Mouse (Mus musculus): ENCODE results near the gene Ndufa10. TPM values are rescaled to one million over a fixed set of nuclear protein-coding genes. Genes with fewer than 3 reads are reported as not detected.

The Ndufa10 gene
- total RNA-seq, 2 experiments from 2014 or later, result 338 to 372 TPM

GRCm38 (mm10) chr1:92432791-92433190 is 40.9 kb downstream of the Ndufa10 start:
- DNase-seq (ENCODE audit: low spot score in 2 of 2), result no peak

- no peak for DNase-seq (ENCODE audit: low spot score in 2 of 2)
Measured at GRCm38 (mm10) chr1:92432098-92432497, 41.6 kb downstream of the Ndufa10 start.

DNA sequence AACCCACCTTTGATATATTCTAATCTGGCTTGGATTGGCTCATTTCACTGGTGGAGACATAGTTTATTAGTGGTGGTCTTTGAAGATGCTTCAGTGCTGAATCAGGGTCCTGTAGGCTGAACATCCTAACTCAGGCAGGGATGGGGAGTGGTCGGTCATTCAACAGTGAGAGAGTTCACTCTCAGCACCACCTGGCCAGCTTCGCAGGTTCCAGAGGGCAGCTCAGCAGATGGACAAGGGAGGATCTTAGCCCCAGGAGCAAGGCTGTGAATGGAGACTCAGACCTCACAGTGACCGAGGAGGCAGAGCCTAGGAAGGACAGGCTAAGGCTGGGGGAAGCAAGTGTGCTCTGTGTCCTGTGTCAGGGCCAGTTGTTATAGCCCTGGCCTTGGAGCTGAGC is 42.2 kb downstream of the Ndufa10 start:
- no peak for DNase-seq (ENCODE audit: low spot score in 2 of 2)

- no peak for DNase-seq (ENCODE audit: low spot score in 2 of 2)
Measured at GRCm38 (mm10) chr1:92430991-92431390, 42.7 kb downstream of the Ndufa10 start.

- no peak for DNase-seq (ENCODE audit: low spot score in 2 of 2)
Measured at GRCm38 (mm10) chr1:92424714-92425113, 48.9 kb downstream of the Ndufa10 start.

DNA sequence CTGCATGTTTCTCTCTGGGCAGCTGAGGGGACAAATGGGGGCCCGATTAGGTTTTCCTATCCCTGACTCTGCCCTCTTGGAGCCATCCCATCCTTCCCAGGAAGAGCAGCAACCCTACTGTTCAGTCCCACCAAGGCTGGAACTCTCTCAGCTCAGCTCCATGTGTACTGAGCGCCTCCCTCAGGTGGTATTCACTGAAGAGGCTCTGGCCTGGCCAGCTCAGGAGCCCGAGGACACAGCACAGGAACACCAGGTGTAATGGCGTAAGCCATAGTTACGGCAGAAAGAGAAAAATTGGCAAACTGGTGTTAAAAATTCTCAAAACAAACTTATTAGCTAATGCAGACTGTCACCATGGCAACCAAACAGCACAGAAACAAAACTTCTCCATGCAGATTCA is 68.5 kb downstream of the Ndufa10 start:
- no peak for DNase-seq (ENCODE audit: low spot score in 2 of 2)

DNA sequence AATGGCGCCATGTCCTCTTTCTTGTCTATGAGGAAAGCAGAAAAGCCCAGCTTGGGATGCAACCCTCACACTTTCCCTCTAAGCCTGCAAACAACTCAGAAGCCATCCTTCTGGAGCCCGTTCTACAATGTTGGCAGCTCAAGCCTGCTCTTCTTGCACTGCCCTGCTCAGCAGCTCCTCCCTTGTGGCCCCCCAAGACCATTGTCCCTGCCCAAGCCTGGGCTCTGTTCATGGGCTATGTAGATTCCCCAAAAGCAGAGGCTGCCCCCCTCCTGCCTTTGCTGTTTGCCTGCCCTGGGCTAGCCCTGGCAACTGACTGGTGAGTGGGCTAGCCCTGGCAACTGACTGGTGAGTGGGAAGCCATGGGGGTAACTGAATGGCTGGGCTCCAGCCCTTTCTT is 73.1 kb downstream of the Ndufa10 start:
- no peak for DNase-seq (ENCODE audit: low spot score in 2 of 2)

DNA sequence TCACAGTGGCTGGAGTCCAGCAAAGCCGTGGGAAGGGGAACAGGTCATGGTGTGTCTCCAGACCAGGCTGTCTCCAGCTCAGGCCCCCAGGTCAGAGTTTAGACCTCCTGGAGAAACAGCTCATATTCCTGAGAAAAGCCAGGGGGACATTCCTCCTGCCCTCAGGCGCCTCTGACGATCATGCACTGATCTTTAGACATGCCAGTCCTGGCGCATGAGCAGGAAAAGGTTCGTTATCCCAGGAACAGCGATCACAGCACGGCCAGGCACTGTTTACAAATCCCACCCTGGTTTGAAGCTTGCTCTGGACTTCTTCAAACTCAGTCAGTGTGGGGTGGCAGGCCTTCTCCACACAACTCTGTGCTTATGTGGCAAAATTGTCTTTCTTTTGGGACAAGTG is 75.1 kb downstream of the Ndufa10 start:
- DNase-seq (ENCODE audit: low spot score in 2 of 2), result no peak

GRCm38 (mm10) chr1:92397511-92398051 is 76.1 kb downstream of the Ndufa10 start:
- no peak for DNase-seq (ENCODE audit: low spot score in 2 of 2)

DNA sequence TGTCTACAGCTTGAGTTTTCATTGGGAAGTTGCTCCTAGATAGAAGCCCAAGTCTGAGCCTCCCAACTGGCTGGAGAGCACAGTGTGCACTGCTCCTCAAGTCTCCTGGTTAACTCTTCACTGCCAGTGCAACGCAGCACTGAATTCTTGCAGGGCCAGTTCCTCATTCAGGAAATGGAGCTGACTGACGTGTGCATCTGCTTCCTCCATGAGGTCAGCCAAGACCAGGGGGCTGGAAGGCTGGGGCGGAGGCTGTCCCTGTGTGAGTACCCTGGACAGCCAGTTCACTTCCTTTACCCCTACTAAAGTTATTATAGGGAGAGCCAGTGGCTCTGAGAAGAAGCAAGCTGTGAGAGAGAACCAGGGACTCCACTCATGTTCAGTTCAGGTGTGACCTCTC is 79.4 kb downstream of the Ndufa10 start:
- no peak for DNase-seq (ENCODE audit: low spot score in 2 of 2)

- no peak for DNase-seq (ENCODE audit: low spot score in 2 of 2)
Measured at GRCm38 (mm10) chr1:92393166-92393565, 80.5 kb downstream of the Ndufa10 start.

Small RNA genes within 50 kb of the gene (microRNA-seq; reads per million reads assigned to microRNA genes)
- gene Mir6900, result 2.8 reads per million, percentile 6 among the genes with 10 or more reads in this experiment

Other genes starting within 250 kb of the Ndufa10 start
- gene Olfr1416, start 11.3 kb upstream of the Ndufa10 start, total RNA-seq (2021), result not detected
- not detected for gene Olfr1415, start 22.2 kb upstream of the Ndufa10 start, total RNA-seq (2021)
- not detected for gene Olfr1414, start 44.8 kb upstream of the Ndufa10 start, total RNA-seq (2021)
- gene Olfr1413, start 97.5 kb upstream of the Ndufa10 start, total RNA-seq (2021), result not detected
- not detected for gene Olfr1412, start 111.9 kb upstream of the Ndufa10 start, total RNA-seq (2021)
- not detected for gene Olfr1411, start 120.6 kb upstream of the Ndufa10 start, total RNA-seq (2021)
- not detected for gene Olfr1410, start 131.9 kb upstream of the Ndufa10 start, total RNA-seq (2021)
- not detected for gene Olfr12, start 143.9 kb upstream of the Ndufa10 start, total RNA-seq (2021)
- gene Cops9, start 168.1 kb upstream of the Ndufa10 start, total RNA-seq (2021), result 100 to 1,000 TPM; 241 to 255 TPM
- gene Otos, start 175.0 kb upstream of the Ndufa10 start, total RNA-seq (2021), result under 1 TPM in 1 of 2 experiments, not detected in 1; 0.57 TPM

Measured in gastrocnemius, postnatal 4 days (tissue).